In genomic region chr9:58651993-58652392, GRCm38 (mm10) we compare ENCODE assay signal across 9 mouse cellular contexts.
A peak's percentile ranks its signal among the peaks of the same experiment; 100 is the strongest.
DNase-seq lines count a peak whose midpoint lies in the region; ATAC-seq and TF ChIP-seq lines count a peak whose summit lies in the region.
"Had no signal": no experiment of that assay in that cellular context is flagged by ENCODE, and none has a peak within 500 bp of the region (broad histone marks: within the 10 kb centered on the region; RNA-seq: fewer than 3 reads in every experiment).

No protein-coding gene starts in this region.

- no peak overlapping the region for H3K4me3 ChIP-seq in forebrain, postnatal 0 days (ENCODE audit: low read depth, low read length)
- H3K4me3 ChIP-seq in forebrain, embryonic 16.5 days (replicated peaks; ENCODE audit: low read length), result no peak overlapping the region
- H3K4me3 ChIP-seq: megakaryocyte, embryonic 14.5 days had no signal

- peak; percentile 87 for DNase-seq in forebrain, postnatal 0 days
- peak; percentile 20 to 59 for DNase-seq in left cerebral cortex, adult 9 months (ENCODE audit: low spot score in 2 of 2)
- DNase-seq in left cerebral cortex, adult 8-10 months (ENCODE audit: low spot score in 2 of 2), result no peak
- DNase-seq in ZHBTc4 (ENCODE audit: low read depth, low spot score), result peak; percentile 63
- peak; percentile 86 for DNase-seq in induced T-regulatory cell, adult 2 months (ENCODE audit: low read depth)
- DNase-seq in splenic B cell, adult 2 months (ENCODE audit: low read depth, low spot score), result peak; percentile 83
- no peak for DNase-seq in urinary bladder, postnatal 4 days (ENCODE audit: low spot score in 2 of 2)

- H3K9ac ChIP-seq in forebrain, postnatal 0 days, result no peak overlapping the region
- H3K9ac ChIP-seq in forebrain, embryonic 16.5 days (replicated peaks; ENCODE audit: low read depth, low read length), result no peak overlapping the region

- H3K4me1 ChIP-seq in forebrain, postnatal 0 days (ENCODE audit: insufficient read depth), result no peaks in the 10 kb centered on the region
- H3K4me1 ChIP-seq in forebrain, embryonic 16.5 days (replicated peaks; ENCODE audit: control insufficient read depth, insufficient read depth, low read length), result no peaks in the 10 kb centered on the region; the same call in 1 of the 2 replicates

- no peak overlapping the region for H3K4me2 ChIP-seq in forebrain, postnatal 0 days (ENCODE audit: low read depth)
- H3K4me2 ChIP-seq in forebrain, embryonic 16.5 days (ENCODE audit: low read length), result no peak overlapping the region

- H3K27ac ChIP-seq in forebrain, postnatal 0 days (ENCODE audit: low read depth, low read length), result no peak overlapping the region
- no peak overlapping the region for H3K27ac ChIP-seq in forebrain, embryonic 16.5 days (ENCODE audit: low read length)

- ATAC-seq in forebrain, postnatal 0 days, result peak; percentile 64; the same call in 1 of the 2 replicates
- ATAC-seq in forebrain, embryonic 16.5 days, result no peak

- WGBS in forebrain, postnatal 0 days, result 52% methylated on average over 4 of the region's 4 CpGs
- 50% methylated on average over 4 of the region's 4 CpGs for WGBS in forebrain, embryonic 16.5 days

- H3K36me3 ChIP-seq in forebrain, postnatal 0 days (ENCODE audit: insufficient read depth), result 0 out of 2 replicates have a peak, but pooled peaks cover 6% of the 10 kb centered on the region
- no peaks in the 10 kb centered on the region for H3K36me3 ChIP-seq in forebrain, embryonic 16.5 days (ENCODE audit: control insufficient read depth, insufficient read depth)
- H3K36me3 ChIP-seq in splenic B cell, adult 2 months (ENCODE audit: control insufficient read depth, insufficient read depth, low read length, poor library complexity, severe bottlenecking), result peaks cover 3% of the 10 kb centered on the region; the same call in 1 of the 2 replicates

- TF ChIP-seq CTCF in forebrain, postnatal 0 days (IDR thresholded peaks at IDR 0.05; ENCODE audit: low read depth), result peak; percentile 66

- H3K9me3 ChIP-seq in forebrain, postnatal 0 days (ENCODE audit: low read length), result no peaks in the 10 kb centered on the region
- H3K9me3 ChIP-seq in forebrain, embryonic 16.5 days (ENCODE audit: control insufficient read depth, low read length), result no peaks in the 10 kb centered on the region
- H3K9me3 ChIP-seq: megakaryocyte, embryonic 14.5 days had no signal

- no peaks in the 10 kb centered on the region for H3K27me3 ChIP-seq in forebrain, postnatal 0 days (ENCODE audit: insufficient read depth, low read length)
- H3K27me3 ChIP-seq in forebrain, embryonic 16.5 days (replicated peaks; ENCODE audit: control insufficient read depth, insufficient read depth, low read length), result no peaks in the 10 kb centered on the region
- no peaks in the 10 kb centered on the region for H3K27me3 ChIP-seq in splenic B cell, adult 2 months (ENCODE audit: control insufficient read depth, insufficient read depth, low read length, poor library complexity, severe bottlenecking)
- H3K27me3 ChIP-seq: megakaryocyte, embryonic 14.5 days had no signal

Comparison
In these comparisons a context has a peak if more than half of its experiments do, and no peak if none do; other contexts are left out.
1. DNase-seq: peak in forebrain, postnatal 0 days (single experiment), left cerebral cortex, adult 9 months (2 of 2), ZHBTc4 (single experiment), induced T-regulatory cell, adult 2 months (single experiment) and splenic B cell, adult 2 months (single experiment); none in left cerebral cortex, adult 8-10 months (0 of 2) and urinary bladder, postnatal 4 days (0 of 2).